Mouse (Mus musculus): Measurements from ENCODE around the gene Hmbs. TPM values are rescaled to one million over a fixed set of nuclear protein-coding genes. Genes with fewer than 3 reads are reported as not detected.
"Not testable (repeated sequence)": the region's sequence is repeated elsewhere in the genome, so short reads cannot be mapped to it uniquely, and the experiment has no call there.

Gene Hmbs
- total RNA-seq, 2 experiments from 2014 or later = 18.9 to 21.2 TPM

DNA sequence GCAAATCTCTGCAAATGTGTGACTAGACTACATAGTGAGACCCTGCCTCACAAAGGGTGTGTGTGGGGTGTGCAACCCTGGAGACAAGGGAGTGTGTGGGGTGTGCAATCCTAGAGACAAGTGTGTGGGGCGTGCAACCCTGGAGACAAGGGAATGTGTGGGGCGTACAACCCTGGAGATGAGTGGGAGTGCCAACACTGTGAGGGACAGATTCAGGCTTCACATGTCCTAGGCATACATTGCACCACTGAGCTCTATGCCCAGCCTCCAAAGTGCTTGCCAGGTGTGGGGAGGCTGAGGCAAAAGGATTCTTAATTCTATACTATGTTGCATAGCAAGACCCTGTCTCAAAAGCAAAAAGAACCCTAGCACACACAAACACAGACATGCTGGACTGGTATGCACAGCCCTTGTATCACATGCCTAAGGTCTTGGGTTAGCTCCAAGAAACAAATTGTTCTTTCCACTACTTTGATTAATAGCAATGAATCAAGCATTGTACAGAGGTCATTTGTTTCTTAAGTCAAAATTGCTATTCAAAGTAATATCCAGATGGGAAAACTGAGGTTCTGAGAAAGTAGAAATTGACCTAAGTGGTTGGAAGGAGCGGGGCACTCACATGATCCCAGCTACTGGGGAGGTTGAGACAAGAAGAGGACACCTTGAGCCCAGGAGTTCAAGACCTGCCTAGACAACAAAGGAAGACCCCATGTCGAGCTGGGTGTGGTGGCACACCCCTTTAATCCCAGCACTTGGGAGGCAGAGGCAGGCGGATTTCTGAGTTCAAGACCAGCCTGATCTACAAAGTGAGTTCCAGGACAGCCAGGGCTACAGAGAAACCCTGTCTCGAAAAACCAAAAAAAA is 1.8 kb upstream of the Hmbs start:
- DNase-seq (ENCODE audit: low spot score in 2 of 2) = peak; percentile 37 to 53

DNA sequence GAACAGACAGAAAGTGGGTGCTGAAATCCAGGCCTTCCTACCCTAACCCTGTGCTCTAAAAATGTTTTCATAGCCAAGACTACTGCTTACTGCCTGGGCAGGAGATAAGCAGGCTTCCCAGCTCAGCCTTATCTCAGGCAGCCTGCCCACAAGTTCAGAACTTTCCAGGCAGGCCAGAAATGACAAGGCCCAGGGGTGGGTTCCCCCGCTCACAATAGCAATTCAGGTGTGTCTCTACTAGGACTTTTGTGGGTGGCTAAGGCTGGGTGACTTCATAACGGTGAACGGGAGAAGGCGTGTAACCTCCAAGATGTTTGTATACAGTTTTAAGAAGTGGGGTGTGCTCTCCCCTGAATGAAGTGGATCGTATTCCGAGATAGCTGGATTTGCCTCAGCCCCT is 738 bp downstream of the Hmbs start:
- no peak for DNase-seq (ENCODE audit: low spot score in 2 of 2)

DNA sequence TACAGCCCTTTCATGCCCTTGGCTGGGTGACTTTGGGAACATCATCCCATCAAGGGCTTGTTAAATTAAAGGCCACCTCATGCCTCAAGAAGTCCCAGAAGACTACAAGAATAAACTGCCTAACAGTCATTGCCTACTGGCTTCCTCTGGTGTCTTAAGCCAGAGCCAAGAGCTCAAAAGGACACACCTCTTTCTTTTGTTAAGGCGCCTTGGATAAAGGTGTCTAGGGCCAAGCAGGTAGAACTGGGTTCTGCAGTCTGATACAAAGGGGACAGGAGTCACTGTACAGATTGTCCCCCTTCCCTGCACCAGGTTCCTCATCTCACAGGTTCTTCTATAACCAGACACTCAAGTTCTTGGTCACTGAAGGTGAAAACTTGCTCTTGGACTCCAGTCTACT is 1.4 kb downstream of the Hmbs start:
- no peak for DNase-seq (ENCODE audit: low spot score in 2 of 2)

DNA sequence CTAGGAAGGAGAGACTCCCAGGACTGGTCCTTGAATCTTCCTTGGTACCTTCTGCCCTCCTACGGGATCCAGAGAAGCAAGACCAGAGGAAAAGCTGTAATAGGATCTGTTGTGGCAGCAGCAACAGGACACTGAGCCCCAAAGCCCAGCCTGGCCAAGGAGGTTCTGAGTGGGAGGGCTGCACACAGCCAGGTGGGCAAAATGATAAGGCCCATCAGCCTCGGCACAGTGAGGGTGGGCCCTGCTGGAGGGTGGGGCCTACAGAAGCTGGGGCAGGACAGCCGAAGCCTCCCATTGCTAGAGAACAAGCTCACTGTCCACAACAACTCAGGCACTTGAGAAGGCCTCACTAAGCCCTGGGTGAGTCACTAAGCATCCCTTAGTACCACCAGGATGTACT is 1.9 kb downstream of the Hmbs start:
- no peak for DNase-seq (ENCODE audit: low spot score in 2 of 2)

DNA sequence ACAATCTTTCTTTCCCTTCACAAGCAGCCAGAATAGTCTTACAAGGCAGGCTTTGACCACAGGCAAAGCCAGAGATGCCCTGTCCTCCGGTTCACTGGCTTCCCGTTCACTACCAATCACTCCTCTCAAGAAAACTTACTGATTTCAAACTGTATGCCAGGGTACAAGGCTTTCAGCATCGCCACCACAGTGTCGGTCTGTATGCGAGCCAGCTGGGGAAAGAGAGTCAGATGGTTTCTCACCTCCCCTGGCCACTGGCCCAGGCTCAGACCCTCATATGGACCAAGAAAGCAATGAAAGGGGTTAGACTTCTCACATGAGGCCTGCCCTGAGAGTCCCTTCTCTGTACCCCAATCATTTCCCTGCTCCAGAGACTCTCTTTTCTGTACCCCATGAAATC is 2.5 kb downstream of the Hmbs start:
- DNase-seq (ENCODE audit: low spot score in 2 of 2) = no peak

DNA sequence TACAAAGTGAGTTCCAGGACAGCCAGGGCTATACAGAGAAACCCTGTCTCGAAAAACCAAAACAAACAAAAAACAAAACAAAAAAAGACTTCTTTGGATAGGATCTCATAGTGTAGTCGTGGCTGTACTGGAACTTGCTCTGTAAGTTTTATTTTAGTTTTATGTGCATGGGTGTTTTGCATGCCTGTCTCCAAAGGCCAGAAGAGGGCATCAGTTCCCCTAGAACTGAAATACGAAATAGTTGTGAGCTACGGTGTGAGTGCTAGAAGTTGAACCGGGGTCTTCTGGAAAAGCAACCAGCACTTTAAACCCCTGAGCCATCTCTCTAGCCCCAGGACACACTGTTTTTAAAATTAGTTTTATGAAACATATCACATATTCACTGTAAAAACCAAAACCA is 5.5 kb downstream of the Hmbs start:
- DNase-seq (ENCODE audit: low spot score in 2 of 2) = no peak

DNA sequence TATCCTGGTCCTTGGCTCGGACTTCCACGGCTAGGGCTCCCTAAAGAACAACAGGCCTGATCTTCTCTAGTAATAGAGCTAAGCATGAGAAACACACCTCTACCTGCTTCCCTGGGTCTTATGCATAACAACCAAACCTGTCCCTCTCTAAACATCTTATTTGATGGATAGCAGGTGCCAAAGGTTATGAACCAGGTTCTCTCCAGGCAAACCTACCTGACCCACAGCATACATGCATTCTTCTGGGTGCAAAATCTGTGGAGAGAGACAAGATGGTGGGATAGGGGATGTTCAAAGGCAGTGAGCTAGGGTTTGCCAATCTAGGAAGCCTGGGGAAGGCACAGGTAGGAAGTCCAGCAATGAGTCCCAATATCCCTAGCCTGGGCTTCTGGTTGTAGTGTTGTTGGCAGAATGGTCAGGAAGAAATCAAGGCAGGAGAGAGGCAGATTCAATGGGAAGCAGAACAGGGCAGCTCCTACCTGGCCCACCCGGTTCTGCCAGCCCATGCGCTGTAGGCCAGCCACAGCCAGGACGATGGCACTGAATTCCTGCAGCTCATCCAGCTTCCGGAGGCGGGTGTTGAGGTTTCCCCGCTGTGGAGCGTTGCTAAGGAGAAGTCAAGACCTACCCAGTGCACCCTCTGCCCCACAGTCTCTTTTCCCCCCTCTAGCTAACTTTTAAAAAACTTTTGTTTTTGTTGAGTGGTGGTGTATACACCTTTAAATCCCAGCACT is 6.4 kb downstream of the Hmbs start:
- DNase-seq (ENCODE audit: low spot score in 2 of 2) = no peak

DNA sequence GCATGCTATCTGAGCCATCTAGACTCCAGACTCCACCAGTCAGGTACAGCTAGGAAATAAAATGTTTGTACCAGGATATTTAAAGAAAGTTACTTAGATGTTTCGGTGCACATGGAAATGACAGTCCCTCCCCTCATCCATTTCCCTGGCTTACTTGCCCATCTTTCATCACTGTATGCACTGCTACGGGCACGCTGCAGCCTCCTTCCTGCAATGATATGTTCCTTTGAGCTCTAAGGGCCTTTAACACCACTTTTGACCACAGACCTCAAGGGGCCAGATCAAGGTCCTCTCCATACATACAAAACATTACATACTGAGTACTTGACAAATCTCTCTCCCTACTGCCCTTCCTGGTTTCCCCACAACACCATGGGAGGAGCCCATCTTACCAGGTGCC is 7.1 kb downstream of the Hmbs start:
- DNase-seq (ENCODE audit: low spot score in 2 of 2) = no peak

DNA sequence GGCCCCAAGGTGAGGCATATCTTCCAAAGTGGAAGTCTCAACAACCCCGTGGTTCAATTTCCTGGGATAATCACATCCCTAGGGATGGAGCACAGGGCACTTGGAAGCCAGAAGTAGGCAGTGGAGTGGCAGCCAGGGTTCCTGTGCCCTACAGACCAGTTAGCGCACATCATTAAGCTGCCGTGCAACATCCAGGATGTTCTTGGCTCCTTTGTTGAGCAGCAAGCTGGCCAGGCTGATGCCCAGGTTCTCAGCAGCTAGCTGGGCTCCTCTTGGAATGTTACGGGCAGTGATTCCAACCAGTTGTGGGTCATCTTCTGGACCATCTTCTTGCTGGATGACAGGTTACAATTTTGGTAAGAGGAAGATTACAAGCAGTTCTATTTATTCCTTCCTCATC is 7.5 kb downstream of the Hmbs start:
- DNase-seq (ENCODE audit: low spot score in 2 of 2) = not testable (repeated sequence)

DNA sequence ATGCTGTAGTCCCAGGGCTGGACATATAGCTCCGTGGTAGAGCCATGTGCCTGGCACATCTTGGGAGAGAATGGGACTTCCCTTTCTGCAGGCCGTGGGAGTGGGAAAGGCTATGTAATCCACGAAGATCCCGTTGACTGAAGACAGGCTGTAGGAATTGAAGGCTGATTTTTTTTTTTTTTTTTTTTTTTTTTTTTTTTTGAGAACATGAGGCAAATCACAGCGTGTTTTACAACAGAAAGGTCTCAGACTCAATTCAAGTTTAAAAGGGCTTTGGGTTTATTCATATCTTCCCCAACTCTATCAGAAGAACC is 8.0 kb downstream of the Hmbs start:
- no peak for DNase-seq (ENCODE audit: low spot score in 2 of 2)

DNA sequence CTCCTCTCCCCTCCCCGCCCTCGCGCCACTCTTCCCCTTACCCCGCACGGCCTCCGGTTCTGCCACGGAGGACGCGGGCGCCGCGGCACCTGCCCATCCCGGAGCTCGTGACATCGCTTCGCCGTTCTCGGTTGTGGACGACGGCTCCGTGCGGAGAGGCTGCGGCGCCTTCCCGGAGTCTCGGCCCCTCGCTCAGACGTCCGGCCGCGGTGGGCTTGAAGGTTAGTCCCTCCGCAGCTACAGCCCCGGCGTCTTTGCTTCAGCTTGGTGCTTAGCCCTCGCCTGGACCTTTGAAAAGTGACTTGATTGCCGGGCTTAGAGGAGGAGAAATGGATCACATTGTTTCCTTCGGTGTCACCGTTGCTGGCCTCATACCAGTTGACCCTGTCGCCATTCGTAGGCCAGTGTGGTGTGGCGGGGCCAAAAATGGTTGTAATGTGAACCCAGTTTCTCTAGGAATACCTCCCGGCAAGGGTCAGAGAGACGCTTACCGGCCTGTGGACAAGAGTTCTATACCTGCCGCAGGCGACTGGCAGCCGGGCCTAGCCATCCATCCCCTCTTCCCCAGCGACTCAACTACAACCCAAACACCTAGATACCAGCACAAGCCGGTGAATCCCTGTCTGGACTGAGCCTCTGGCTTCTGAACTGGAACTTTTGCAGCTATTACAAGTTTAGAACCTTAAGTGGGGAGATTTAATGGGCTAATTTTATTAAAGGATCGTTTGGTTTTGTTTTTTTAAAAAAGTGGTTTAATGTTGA is 8.5 kb downstream of the Hmbs start:
- DNase-seq (ENCODE audit: low spot score in 2 of 2) = no peak

DNA sequence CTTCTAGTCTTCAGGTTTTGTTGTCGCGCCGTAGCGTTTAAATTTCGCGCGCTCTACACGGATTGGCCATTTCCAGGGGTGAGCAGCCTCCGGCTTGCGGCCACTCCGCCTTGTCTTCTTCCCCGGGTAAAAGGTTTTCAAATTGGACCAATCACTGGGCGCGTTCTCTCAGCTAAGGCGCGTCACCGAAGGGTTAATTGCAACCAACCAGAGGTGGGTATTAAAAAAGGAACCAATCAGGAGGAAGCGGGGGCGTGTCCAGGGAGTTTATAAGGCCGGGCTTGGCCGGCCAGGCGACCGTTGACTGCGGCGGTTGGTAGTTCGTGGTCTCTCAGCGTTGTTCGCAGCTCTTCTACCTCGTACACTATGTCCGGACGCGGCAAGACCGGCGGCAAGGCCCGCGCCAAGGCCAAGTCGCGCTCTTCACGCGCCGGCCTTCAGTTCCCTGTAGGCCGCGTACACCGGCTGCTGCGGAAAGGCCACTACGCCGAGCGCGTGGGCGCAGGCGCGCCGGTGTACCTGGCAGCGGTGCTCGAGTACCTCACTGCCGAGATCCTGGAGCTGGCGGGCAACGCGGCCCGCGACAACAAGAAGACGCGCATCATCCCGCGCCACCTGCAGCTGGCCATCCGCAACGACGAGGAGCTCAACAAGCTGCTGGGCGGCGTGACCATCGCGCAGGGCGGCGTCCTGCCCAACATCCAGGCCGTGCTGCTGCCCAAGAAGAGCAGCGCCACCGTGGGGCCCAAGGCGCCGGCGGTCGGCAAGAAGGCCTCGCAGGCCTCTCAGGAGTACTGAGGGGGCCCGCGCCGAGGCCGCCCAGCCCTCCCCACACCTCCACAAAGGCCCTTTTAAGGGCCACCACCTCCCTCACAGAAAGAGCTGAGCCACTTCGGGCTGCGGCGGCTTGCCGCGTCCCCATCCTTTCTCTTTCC is 9.4 kb downstream of the Hmbs start, which contains the start of gene H2afx:
TSS of gene H2afx (plus strand) at position 299 of the 935 bp plus-strand sequence.
- DNase-seq (ENCODE audit: low spot score in 2 of 2) = peak; percentile 98 to 99

DNA sequence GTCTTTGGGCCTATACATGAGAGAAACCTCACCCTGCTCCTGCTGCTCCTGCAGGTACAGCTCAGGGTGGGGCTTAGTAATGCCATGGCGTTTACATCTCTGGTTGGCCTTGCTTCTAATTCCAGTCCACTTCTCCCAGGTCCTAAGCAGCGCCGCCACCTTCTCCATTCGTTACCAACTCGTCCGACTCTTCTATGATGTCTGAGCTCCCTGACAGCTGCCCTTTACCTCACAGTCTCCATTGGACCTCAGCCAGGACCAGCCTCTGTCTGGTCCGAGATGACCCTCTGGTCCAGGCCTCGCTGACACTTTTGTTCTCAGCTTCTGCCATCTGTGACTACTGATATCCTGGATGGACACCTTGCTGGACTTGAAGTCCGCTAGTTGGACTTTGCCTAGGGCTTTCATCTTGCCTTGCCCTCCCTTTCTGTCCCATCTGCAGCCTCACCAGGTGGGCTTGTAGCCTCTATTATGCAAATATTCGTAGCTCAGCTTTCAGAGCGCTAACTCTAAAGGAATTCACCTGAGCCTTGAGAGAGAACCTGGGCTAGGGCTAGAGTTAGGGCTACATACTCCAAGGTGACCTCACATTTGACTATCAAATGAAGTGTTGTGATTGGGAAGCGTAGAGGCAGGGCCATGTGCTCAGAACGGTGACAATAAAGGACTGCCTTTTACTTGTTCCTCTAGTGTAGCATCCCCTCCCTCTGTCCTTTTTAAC is 10.9 kb downstream of the Hmbs start:
- no peak for DNase-seq (ENCODE audit: low spot score in 2 of 2)

DNA sequence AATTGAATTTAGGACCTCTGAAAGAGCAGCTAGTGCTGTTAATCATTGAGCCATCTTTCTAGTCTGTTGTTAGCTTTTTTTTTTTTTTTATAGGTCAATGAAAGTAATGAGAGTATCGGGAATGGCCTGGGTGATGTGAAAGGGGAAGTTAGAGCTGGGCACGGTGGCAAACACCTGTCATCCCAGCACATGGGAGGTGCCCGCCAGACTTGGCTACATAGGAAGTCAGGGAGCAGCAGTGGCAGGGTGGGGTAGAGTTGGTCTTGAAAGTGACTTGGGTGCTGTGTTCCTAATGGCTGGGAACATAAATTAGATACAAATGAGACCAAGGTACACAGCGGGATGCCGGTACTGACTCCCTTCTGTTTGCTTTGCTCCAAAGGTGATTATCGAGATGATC is 13.3 kb downstream of the Hmbs start:
- no peak for DNase-seq (ENCODE audit: low spot score in 2 of 2)

DNA sequence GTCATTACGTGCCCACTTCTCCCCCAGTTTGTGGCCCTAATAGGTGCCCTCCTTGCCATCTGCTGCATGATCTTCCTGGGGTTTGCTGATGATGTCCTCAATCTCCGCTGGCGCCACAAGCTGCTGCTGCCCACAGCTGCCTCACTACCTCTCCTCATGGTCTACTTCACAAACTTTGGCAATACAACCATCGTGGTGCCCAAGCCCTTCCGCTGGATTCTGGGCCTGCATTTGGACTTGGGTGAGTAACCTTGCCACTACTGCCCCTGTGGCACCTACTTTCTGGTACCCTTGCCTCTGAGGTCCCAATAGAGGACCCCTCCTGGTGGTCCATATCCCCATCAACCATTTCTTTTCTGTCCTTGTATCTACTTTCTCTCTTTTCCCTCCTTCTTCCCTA is 16.1 kb downstream of the Hmbs start:
- no peak for DNase-seq (ENCODE audit: low spot score in 2 of 2)

DNA sequence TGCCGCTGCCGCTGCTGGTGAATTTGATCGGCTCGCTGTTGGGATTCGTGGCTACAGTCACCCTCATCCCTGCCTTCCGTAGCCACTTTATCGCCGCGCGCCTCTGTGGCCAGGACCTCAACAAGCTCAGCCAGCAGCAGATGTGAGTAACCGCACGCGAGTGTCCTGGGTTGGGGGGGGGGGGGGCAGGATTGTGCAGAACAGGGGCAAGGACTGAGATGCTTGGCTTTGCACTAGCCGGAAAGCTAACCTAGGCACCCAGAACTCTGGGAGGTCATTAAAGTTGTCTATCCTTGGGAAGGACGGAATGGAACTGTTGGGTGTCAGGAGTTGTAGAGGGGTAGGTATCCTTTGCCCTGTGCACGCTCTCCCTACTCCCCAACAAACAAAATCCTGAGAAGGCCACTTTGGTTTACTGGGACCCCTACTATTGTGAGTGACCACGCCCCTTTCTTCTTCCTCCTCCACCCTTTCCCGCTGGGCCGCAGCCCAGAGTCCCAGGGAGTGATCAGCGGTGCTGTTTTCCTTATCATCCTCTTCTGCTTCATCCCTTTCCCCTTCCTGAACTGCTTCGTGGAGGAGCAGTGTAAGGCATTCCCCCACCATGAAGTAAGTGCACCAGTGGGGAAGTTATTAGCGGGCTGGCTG is 16.8 kb downstream of the Hmbs start:
- DNase-seq (ENCODE audit: low spot score in 2 of 2) = no peak

DNA sequence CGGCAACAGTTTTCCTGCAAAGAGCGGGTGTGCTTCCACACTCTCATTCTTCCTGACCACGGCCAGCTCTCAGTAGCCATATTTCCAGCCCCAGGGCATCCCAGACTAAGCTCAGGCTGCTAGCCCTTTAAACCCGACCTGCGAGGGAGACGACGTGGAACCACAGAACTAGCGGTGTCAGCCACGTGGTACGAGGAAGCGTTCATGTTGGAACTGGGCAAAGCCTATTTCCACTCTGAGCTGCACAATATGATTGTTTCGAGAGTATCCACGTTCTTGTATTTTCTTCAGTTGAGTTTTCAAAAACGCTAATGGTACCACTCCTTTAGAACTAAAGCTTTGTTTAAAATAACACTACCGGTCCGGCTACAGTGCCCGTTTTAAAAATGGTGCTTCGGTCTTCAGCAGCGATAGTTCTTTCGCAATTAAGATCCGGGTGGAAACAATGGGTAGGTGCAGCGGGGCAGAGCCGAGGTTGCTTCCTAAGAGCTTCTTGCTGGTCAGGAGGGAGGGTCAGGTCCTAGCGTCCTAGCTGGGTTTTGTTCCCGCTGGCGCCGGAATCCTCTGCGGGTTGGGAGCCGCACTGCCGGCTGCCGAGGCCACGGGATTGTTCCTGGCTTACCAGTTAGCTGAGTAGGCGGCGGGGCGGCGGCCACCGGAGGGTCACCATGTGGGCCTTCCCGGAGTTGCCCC is 17.5 kb downstream of the Hmbs start:
- peak; percentile 82 to 92 for DNase-seq (ENCODE audit: low spot score in 2 of 2)

DNA sequence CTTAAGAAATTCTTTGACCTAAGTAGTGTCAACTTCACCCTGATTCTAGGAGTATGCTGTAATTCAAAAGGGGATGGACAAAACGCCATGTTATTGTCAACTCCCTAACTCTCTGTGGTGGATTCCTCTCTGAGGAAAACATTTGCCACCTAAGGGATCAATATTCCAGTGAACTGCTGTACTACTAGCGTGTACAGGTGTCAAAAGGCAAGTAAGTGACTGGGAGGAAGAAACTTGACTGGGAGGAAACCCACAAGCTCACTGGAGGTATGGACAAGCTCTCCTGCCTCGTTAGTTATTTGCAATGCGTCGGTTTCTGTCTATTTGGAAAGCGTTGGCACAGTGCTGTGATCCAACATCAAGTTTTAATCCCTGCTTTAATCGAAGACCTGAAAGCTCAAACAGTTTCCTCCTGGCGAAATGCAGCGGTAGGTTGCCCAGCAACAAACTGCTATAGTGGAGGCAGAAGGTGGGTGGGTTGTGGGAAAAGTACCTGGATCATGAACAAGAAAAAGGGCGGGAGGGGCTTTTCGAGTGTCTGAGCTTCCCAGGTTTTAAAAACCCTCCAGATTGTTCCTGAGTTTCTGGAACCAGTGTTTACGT is 18.2 kb downstream of the Hmbs start, which contains the start of gene Dpagt1:
TSS of gene Dpagt1 (plus strand) at position 252 of the 603 bp plus-strand sequence.
- no peak for DNase-seq (ENCODE audit: low spot score in 2 of 2)

Data from layer of hippocampus, adult 18-20 months (tissue).